Mouse (Mus musculus) adrenal gland (tissue): Measurements from ENCODE around the gene Adamts9.

Experiments
- intact Hi-C: fragments of 180-260 bp; cut with DNase I; formaldehyde crosslinking; loops from one replicate; pipeline ENCODE4 v1.15.1; 2025

Gene Adamts9

DNA sequence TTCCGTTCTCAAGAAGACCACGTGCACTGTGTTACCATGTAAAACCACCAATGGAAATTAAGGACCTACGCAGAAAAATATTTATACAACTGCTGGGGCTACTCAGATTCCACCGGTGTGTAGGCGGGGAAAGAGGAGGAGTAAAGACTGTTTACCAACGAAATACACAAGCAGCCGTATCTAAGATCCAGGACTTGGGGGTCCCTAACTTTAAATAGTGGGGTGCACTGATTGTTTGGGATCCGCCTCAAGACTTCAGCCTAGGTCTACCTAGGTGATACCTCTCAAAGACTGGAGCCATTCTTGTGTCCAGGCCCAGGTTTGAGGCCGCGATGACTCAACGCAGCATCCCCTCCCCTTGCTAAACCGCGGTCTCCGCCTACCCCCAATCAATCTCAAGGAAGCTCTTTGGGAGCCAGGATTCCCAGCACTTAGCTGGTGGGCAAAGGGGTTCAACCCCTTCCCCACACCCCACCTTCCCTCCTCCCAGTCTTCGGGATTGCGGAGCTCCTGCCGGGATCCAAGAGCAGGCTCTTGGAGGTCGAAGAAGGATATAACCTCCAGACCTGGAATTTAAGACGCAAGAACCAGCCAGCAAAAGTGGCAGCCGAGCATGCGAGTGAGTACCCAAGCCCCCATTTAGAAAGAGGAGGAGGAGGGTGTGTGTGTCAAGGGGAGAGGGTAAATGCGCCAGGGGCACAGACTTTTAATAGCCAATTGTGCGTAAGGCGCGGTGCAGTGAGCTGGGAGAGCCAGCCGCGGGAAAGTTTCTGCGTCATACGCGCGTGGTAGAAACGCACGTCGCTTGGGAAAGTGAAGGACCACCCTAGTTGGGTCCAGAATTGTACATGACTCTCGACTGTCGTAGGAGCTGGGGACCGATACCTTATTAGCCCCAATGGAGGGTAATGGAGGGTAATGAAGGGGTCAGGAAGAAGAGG, 2.8 kb downstream of the Adamts9 start:
- intact Hi-C loops: loop anchor here (5.0 to 10.0 kb wide), 3 partner anchors 153 to 604 kb away; no protein-coding TSS in a partner anchor

DNA sequence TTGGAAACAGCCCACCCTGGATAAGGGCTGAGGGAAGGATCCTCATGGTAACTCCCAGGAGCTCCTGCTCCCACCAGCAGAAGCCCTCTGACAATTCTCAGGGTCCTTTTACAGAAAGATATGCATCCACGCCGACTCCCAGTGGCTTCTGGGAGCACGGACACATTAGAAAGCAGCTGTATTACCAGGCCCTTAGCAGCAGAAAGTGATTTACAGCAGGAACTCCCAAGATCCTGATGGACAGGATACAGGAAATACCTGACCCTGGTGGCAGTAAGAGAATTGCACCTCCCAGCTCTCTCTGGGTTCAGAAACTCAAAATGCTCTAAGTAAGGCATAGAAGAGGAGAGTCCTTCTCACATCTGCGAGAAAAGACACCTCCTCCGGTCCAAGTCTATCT, 15.0 kb downstream of the Adamts9 start:
- intact Hi-C loops: no loop called here

DNA sequence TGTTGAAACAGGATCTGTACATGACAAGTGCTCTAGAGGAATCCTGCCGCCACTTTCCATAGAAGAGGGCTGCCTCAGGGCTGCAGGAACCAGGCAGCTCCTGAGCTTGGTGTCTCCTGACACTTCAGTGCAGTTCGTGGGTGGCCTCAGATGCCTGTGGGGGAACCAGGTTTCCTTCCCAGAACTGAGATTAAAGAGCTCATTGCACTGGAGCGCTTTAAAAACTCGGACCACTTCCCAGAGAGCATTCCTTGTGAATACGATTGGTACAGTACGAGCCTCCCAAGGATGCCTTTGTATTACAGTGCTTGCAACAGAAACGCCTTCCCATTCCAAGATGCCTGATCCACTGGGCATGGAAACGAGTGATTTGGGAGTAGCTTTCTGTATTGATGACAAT, 18.8 kb downstream of the Adamts9 start:
- intact Hi-C loops: no loop called here

DNA sequence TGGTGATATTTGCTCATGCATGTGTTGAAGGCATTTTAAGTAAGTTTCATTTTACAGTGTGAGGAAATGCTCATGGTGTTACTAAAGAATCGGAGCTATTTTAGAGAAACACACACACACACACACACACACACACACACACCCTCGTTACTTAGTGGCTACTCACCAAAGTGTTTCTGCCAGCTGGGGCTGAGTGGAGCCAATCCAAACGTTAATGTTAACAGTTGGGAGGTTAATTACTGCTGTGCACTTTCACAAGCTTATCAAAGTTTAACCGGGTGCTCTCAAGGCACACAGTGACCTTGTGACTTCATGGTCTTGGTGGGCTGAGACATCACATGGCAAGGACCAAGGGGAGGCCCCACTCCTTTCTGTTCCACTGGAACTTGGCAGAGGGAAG, 21.4 kb downstream of the Adamts9 start:
- intact Hi-C loops: no loop called here

DNA sequence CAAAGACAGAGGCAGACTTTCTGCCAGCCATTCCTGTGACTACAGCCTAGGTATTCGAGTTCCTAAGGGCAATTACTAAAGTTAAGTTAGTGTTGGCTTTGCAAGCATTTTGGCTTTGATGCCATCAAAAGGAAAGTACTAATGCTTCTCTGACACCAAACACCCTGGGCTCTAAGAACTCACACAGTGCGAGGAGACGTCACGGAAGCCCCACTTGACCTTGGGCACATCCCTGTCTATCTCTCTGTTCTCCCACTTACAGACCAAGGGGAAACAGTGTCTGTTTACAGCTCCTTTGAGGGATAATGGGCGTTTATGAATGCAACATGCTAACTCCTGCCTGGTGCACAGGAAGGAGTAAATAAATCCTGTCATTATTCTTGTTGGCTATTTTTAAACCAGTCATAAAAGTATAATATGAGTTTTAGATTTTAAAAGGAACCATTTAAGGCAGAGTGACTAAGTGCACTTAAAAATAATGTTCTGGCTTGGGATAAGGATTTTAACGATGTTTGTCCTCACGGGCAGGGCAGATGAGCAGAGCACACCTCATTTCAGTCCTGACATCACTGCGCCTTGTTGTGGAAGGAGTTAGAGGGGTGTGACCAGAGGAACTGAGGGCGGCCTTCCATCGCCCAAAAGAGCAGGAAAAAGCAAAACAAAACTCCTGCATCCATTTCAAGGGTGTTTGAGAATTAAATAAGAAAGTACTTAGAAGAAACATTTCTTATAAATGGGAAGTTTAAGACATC, 22.2 kb downstream of the Adamts9 start:
- intact Hi-C loops: no loop called here

DNA sequence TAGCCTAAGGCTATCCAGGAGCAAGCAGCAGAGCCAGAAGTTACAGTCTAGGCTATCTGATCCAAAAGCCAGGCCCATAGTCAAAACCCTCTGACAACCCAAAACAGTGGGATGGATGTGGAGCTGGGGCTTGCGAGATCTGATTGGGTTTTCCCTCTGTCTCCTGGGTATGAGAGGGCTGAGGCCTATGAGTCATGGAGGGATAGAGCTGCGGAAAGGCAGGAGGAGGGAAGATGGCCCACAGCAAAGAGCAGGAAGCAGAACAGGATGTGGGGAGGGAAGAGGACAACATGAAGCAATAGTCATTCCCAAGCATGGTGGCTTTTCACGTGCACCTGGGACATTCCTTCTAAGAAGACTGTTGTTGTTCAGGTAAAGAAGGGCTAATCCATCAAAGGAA, 32.7 kb downstream of the Adamts9 start:
- intact Hi-C loops: no loop called here

- intact Hi-C loops: no loop called here
Measured at GRCm38 (mm10) chr6:92909361-92909760, 33.9 kb downstream of the Adamts9 start.

DNA sequence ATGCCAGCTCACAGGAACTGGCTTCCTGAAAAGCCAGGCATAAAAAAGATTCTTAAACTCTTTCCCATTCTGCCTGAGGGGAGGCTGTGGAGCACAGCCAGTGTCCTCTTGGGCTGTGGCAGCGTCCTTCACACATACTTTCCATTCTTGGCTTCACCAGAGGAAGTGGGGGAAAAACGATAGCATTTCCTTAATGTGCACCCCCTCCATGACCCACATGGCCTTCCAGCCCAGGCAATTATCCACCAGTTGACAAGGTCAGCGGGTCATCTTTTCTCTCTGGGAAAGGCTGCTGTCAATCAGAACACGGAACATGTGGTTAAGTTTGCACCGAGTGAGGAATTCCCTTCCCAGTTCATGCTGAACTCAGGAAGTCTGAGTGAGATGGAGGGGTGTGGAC, 37.4 kb downstream of the Adamts9 start:
- intact Hi-C loops: no loop called here

- intact Hi-C loops: no loop called here
Measured at GRCm38 (mm10) chr6:92904491-92904890, 38.8 kb downstream of the Adamts9 start.

- intact Hi-C loops: no loop called here
Measured at GRCm38 (mm10) chr6:92904037-92904436, 39.3 kb downstream of the Adamts9 start.

DNA sequence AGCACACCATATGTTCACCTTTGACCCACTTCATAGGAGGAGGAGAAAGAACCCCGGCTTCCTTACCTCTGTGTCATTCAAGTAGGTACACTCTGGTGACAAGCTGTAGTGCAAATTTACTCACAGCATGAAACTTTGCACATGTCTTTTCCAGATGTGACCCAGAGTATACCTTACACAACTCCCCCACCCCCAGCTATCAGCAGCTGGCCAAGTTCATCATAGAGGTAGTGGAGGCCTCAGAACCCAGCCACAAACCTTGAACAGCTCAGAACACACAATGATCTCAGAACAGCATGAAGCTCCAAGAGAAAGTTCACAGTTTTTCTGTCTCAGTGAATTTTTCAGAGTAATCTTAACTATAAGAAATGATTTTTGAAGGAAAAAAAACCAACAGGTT, 51.8 kb downstream of the Adamts9 start:
- intact Hi-C loops: no loop called here

DNA sequence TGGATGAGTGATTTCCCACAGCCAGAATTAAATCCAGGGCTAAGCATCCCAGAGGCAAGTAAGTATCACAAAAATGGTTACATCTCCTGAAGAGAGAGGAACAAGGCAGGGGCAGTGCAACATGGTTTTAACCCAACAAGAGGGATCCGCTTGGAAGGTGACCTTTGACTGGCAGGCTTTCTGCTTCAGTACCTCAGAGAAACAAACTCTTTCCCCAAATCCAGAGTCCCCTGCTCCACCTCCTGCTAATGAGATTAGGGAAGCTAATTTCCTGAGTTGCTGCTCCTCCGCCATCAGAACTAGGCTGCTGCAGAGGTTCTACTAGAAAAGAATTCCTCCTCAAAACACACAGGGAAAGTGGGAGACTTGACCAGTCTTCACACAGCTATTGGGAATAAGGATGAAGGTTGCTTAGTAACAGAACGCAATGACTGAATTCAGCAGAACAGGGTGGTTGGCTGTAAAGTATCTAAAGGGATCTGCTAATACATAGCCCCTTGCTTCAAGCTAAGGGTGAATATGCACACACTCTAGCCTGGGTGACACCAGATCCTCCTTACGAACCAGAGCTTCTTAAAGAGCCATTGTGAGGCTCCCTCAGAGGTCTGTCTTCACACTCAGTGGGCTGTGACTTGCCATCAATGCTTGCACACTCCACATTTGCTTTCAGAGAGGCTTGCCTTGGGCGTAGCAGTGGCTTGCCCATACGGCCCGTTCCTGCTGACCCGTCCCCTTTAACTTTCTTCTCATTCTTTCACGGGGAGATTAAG, 60.0 kb downstream of the Adamts9 start:
- intact Hi-C loops: no loop called here

DNA sequence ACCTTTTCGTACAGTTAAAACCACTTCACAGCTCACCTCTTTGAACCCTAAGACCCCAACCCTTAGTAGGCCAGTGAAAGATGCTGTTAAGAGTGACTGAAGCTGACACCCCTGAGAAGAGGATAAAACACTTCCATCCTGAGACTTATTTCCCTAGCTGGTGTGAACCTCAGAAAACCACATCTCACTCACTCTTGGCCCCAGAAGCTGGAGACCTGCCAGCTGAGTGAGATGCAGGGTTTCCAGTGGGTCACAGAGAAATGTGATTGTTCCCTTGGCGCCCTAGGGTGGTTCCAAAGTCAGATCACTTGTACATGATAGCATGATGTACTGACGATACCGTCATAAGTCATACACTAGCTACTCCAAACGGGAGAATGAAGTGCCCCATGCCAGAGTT, 60.8 kb downstream of the Adamts9 start:
- intact Hi-C loops: no loop called here

- intact Hi-C loops: no loop called here
Measured at GRCm38 (mm10) chr6:92879700-92880265, 63.5 kb downstream of the Adamts9 start.

- intact Hi-C loops: no loop called here
Measured at GRCm38 (mm10) chr6:92878771-92879170, 64.5 kb downstream of the Adamts9 start.

DNA sequence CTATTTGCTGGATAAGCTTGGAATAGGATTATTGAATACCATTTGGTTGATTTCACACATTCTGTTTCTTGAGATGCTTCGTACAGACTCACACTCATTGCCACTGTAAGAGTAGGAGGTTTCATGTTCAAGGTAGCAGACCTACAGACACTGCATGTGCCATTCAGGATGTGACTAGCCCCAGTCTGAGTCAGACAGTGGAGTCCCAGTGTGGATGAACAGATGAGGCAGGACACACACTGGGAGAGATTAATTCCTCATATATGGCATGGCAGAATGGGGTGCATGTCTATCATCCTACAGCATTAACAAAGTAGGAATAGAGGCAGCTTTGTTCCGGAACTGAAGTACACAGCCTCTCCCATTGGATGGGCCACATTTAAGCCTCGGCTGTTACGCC, 66.1 kb downstream of the Adamts9 start:
- intact Hi-C loops: no loop called here

DNA sequence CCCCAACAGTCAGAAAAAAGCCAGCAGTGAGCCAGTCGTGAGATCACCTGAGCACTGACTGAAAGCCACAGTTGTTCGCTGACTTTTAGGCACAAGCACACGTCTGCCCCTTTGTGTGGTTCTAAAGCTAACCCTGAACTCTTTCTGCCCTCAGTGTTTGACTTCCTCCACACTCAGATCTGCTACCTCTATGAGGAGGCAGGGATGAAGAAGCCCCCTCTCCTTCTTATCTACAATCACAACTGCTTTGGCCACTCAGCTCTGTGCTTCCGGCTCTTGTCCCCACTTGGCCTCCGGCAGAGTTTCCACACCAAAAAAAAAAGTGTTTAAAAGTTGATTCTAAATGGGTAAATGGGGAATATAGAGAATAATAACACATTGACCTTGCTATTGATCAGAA, 67.2 kb downstream of the Adamts9 start:
- intact Hi-C loops: no loop called here

DNA sequence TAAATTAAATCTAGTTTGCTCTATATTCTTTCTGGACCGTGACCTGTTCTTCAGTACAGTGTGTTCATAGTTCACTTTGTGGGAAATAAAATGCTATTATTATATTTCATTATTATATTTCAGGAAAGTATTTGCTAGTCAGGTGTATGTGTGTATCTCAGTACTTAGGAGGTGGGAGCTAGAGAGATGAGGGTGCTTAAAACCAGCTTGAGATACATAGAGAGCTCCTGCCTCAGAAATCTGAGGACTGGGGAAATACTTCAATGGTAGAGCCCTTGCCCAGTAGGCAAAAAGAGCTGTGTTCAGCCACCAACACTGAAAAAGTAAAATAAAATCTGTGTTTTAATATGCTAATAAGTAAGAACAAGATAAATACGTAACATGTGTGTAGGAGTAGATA, 68.0 kb downstream of the Adamts9 start:
- intact Hi-C loops: no loop called here

DNA sequence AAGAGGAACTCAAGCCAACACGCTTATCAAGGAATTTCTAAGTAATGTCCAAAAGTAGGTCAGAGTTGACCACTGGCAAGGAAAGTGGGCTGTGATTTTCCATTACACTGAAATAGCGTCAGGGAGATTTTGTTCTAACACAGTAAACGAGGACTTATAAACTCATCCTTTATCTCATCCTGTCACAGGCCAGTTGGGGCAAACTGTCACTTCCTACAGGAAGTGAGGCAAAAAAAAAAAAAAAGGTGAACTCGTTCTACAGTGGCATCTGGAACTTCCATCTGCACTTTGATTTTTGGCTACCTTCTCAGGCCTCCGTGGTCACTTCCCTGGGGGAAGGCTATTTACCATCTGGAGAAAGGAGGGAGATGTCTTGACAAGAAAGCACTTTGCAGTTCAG, 68.4 kb downstream of the Adamts9 start:
- intact Hi-C loops: no loop called here

DNA sequence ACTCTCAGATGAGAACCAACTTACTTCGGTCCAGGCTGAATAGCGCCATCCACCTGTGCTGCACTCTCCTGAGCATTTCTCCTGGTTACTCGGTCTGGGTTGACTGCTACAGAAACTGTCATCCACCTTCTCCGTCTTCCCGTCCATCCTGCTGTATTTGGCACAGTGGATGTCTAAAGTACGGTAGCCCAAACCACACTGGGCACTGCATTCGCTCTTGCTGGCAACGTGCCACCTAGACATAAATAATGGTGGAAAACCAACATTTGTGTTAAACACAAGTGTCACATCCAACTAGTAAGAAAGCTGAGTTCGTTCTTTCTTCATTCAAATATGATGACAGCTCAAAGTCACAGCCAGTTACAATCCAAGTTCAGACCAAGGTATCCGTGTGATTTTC, 70.5 kb downstream of the Adamts9 start:
- intact Hi-C loops: no loop called here

GRCm38 (mm10) chr6:92871813-92872212, 71.5 kb downstream of the Adamts9 start:
- intact Hi-C loops: no loop called here
